Comparison of ENCODE assay signal across 15 mouse cellular contexts in the genomic region with DNA sequence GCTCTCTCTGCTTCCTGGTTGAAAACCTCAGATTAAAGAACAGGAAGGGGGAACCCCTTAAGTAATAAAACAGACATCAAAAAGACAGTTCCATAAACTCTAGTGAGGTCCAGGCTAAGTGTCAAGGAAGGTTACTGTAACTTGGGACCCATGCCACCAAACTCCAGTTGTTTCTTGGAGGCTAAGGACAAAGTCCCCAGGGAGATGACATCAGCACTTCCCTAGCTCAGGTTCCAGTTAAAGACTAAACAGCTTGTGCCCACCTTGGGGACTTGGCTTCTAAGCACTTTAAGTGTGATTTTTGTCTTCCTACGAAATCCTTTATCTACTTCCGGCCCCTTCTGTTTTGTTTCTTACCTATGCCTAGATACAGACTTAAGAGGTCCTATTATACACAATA.
DNase-seq lines count a peak whose midpoint lies in the region; ATAC-seq and TF ChIP-seq lines count a peak whose summit lies in the region.
"Had no signal": no experiment of that assay in that cellular context is flagged by ENCODE, and none has a peak within 500 bp of the region (broad histone marks: within the 10 kb centered on the region; RNA-seq: fewer than 3 reads in every experiment).

No protein-coding gene starts in this region.

- H3K4me3 ChIP-seq in intestine, embryonic 16.5 days (ENCODE audit: low read length), result no peak overlapping the region
- no peak overlapping the region for H3K4me3 ChIP-seq in intestine, postnatal 0 days (ENCODE audit: low read depth, low read length)
- H3K4me3 ChIP-seq in CH12.LX (replicated peaks in 1 of 3; ENCODE audit: low read depth in 2 of 3, low read length in 2 of 3, poor library complexity in 1 of 3), result no peak overlapping the region
- no peak overlapping the region for H3K4me3 ChIP-seq in cerebellum, adult 2 months (replicated peaks; ENCODE audit: insufficient read depth, low read depth, low read length)
- H3K4me3 ChIP-seq: hindbrain, embryonic 10.5 days; limb, embryonic 15.5 days; neural tube, embryonic 12.5 days had no signal

- no peaks in the 10 kb centered on the region; the same call in 1 of the 2 replicates for H3K4me1 ChIP-seq in intestine, embryonic 16.5 days (ENCODE audit: control insufficient read depth, insufficient read depth, low read length)
- no peaks in the 10 kb centered on the region for H3K4me1 ChIP-seq in intestine, postnatal 0 days (replicated peaks; ENCODE audit: control insufficient read depth, insufficient read depth, low read length)
- no peaks in the 10 kb centered on the region for H3K4me1 ChIP-seq in CH12.LX (ENCODE audit: control insufficient read depth in 1 of 2, insufficient read depth in 2 of 2)
- no peaks in the 10 kb centered on the region for H3K4me1 ChIP-seq in cerebellum, adult 2 months (ENCODE audit: control insufficient read depth, insufficient read depth, low read length)
- H3K4me1 ChIP-seq: hindbrain, embryonic 10.5 days; neural tube, embryonic 12.5 days had no signal

- no peak overlapping the region for H3K9ac ChIP-seq in intestine, embryonic 16.5 days (ENCODE audit: low read depth, low read length)
- H3K9ac ChIP-seq in intestine, postnatal 0 days (ENCODE audit: low read depth, low read length), result no peak overlapping the region
- H3K9ac ChIP-seq in CH12.LX (ENCODE audit: insufficient read depth, low read depth), result no peak overlapping the region
- H3K9ac ChIP-seq: limb, embryonic 15.5 days; neural tube, embryonic 12.5 days had no signal

- no peaks in the 10 kb centered on the region for H3K9me3 ChIP-seq in intestine, embryonic 16.5 days (ENCODE audit: control insufficient read depth, low read length)
- H3K9me3 ChIP-seq in intestine, postnatal 0 days (ENCODE audit: control insufficient read depth), result no peaks in the 10 kb centered on the region
- H3K9me3 ChIP-seq in CH12.LX (replicated peaks; ENCODE audit: low read length), result no peaks in the 10 kb centered on the region
- H3K9me3 ChIP-seq: hindbrain, embryonic 10.5 days; limb, embryonic 15.5 days; neural tube, embryonic 12.5 days had no signal

- dilution Hi-C loops in CH12.LX (cut with MboI; ENCODE audit: extremely low pct_ligation_motif_present, extremely low pct_unique_long_range_greater_than_20kb, low sequenced_read_pairs), result no loop called here

- no peaks in the 10 kb centered on the region for H3K27me3 ChIP-seq in intestine, embryonic 16.5 days (replicated peaks; ENCODE audit: control insufficient read depth, insufficient read depth, low read length)
- H3K27me3 ChIP-seq in intestine, postnatal 0 days (replicated peaks; ENCODE audit: control insufficient read depth, insufficient read depth, low read length), result no peaks in the 10 kb centered on the region
- no peaks in the 10 kb centered on the region for H3K27me3 ChIP-seq in CH12.LX (replicated peaks)
- H3K27me3 ChIP-seq in cerebellum, adult 2 months (ENCODE audit: control insufficient read depth, insufficient read depth, low read length), result no peaks in the 10 kb centered on the region
- H3K27me3 ChIP-seq: limb, embryonic 15.5 days; neural tube, embryonic 12.5 days had no signal

- no peak overlapping the region for H3K4me2 ChIP-seq in intestine, embryonic 16.5 days (ENCODE audit: low read depth, low read length)
- H3K4me2 ChIP-seq in intestine, postnatal 0 days (replicated peaks; ENCODE audit: low read depth), result no peak overlapping the region
- no peak overlapping the region for H3K4me2 ChIP-seq in CH12.LX (ENCODE audit: insufficient read depth, low read depth, poor library complexity, severe bottlenecking)
- H3K4me2 ChIP-seq: limb, embryonic 15.5 days; neural tube, embryonic 12.5 days had no signal

- no peaks in the 10 kb centered on the region for H3K36me3 ChIP-seq in intestine, embryonic 16.5 days (ENCODE audit: control insufficient read depth, insufficient read depth, low read length)
- no peaks in the 10 kb centered on the region for H3K36me3 ChIP-seq in intestine, postnatal 0 days (ENCODE audit: control insufficient read depth, insufficient read depth)
- no peaks in the 10 kb centered on the region for H3K36me3 ChIP-seq in CH12.LX (replicated peaks in 1 of 2; ENCODE audit: control insufficient read depth in 1 of 2, insufficient read depth in 1 of 2, low read length in 1 of 2)
- H3K36me3 ChIP-seq: hindbrain, embryonic 10.5 days; limb, embryonic 15.5 days; neural tube, embryonic 12.5 days had no signal

- DNase-seq in adrenal gland, postnatal 10 days, result peak; percentile 30
- DNase-seq in adrenal gland, adult (ENCODE audit: inconsistent age in 2 of 2, low spot score in 1 of 2), result no peak
- peak; percentile 3 for DNase-seq in CH12.LX (ENCODE audit: extremely low read depth)
- DNase-seq in heart, postnatal 4 days, result peak; percentile 48
- DNase-seq in cerebellum, adult 2 months, result no peak
- DNase-seq: adrenal gland, postnatal 25 days; lung, postnatal 10 days; midbrain, embryonic 14.5 days had no signal

- WGBS in intestine, embryonic 16.5 days, result 63% methylated on average over 2 of the region's 2 CpGs
- 61% methylated on average over 2 of the region's 2 CpGs for WGBS in intestine, postnatal 0 days
- 74% methylated on average over 2 of the region's 2 CpGs for WGBS in cerebellum, adult 2 months

- TF ChIP-seq POLR2A in CH12.LX (IDR thresholded peaks at IDR 0.05; ENCODE audit: low read depth, low read length), result no peak
- TF ChIP-seq POLR2A in cerebellum, adult 2 months (IDR thresholded peaks at IDR 0.05; ENCODE audit: borderline replicate concordance, insufficient read depth, low read length), result no peak

- TF ChIP-seq CTCF in intestine, postnatal 0 days (IDR thresholded peaks at IDR 0.05; ENCODE audit: low read depth), result no peak
- TF ChIP-seq CTCF in CH12.LX (conservative IDR thresholded peaks at IDR 0.05 in 1 of 2, IDR thresholded peaks at IDR 0.05 in 1 of 2; ENCODE audit: low read depth in 2 of 2, low read length in 2 of 2), result no peak
- no peak for TF ChIP-seq CTCF in cerebellum, adult 2 months (IDR thresholded peaks at IDR 0.05; ENCODE audit: borderline replicate concordance, insufficient read depth, low read depth, low read length)

- no peaks in the 10 kb centered on the region for H3K79me2 ChIP-seq in CH12.LX (replicated peaks; ENCODE audit: control insufficient read depth, extremely low read depth, insufficient read depth, poor library complexity, severe bottlenecking)

- H3K27ac ChIP-seq in intestine, embryonic 16.5 days (ENCODE audit: low read length), result no peak overlapping the region
- no peak overlapping the region for H3K27ac ChIP-seq in intestine, postnatal 0 days (ENCODE audit: low read depth, low read length)
- no peak overlapping the region for H3K27ac ChIP-seq in CH12.LX (ENCODE audit: insufficient read depth, low read depth)
- H3K27ac ChIP-seq in cerebellum, adult 2 months (ENCODE audit: insufficient read depth, low read length), result no peak overlapping the region
- H3K27ac ChIP-seq: hindbrain, embryonic 10.5 days; limb, embryonic 15.5 days; neural tube, embryonic 12.5 days; stomach, postnatal 0 days had no signal

- peak; percentile 56 for ATAC-seq in intestine, embryonic 16.5 days
- no peak for ATAC-seq in intestine, postnatal 0 days
- no peak for ATAC-seq in CD4-positive, CD25-positive, alpha-beta regulatory T cell, adult 4 months

- TF ChIP-seq EP300 in CH12.LX (IDR thresholded peaks at IDR 0.05; ENCODE audit: low read length), result no peak

- TF ChIP-seq RAD21 in CH12.LX (IDR thresholded peaks at IDR 0.05; ENCODE audit: low read depth, low read length), result no peak

- in situ Hi-C loops in CH12.LX (cut with MboI; ENCODE audit: low pct_ligation_motif_present, low pct_unique_long_range_greater_than_20kb, low sequenced_read_pairs), result no loop called here

TF ChIP-seq in CH12.LX, 34 proteins besides CTCF, POLR2A, EP300 and RAD21:
- TF ChIP-seq GABPA (IDR thresholded peaks at IDR 0.05; ENCODE audit: insufficient replicate concordance, low read depth, low read length) (no peak), NELFE (IDR thresholded peaks at IDR 0.05; ENCODE audit: low read depth, low read length) (no peak), TCF12 (IDR thresholded peaks at IDR 0.05; ENCODE audit: low read depth, low read length) (no peak), USF2 (conservative IDR thresholded peaks at IDR 0.05; ENCODE audit: low read depth, low read length) (no peak), JUN (IDR thresholded peaks at IDR 0.05; ENCODE audit: insufficient read depth, low read depth, low read length) (no peak), MXI1 (IDR thresholded peaks at IDR 0.05; ENCODE audit: low read depth, low read length) (no peak)

Comparison
In these comparisons a context has a peak if more than half of its experiments do, and no peak if none do; other contexts are left out.
1. DNase-seq: peak in adrenal gland, postnatal 10 days (single experiment), CH12.LX (single experiment) and heart, postnatal 4 days (single experiment); none in adrenal gland, adult (0 of 2) and cerebellum, adult 2 months (0 of 2).